Mouse (Mus musculus) hindbrain, embryonic 16.5 days (tissue): ENCODE data around the gene Mknk1. TPM values are rescaled to one million over a fixed set of nuclear protein-coding genes. Genes with fewer than 3 reads are reported as not detected.
A peak's percentile ranks its signal among the peaks of the same experiment; 100 is the strongest.

Source experiments
- ATAC-seq: fragments of 200-750 bp; cut with Nextera tagmentation; 2 replicates; pipeline ENCODE4 v1.8.0; 2017; ENCODE audit warnings: moderate TSS enrichment, moderate library complexity
- H3K27ac ChIP-seq: fragments of 300-500 bp; sonication (generic); 2 replicates; pipeline ENCODE4 v1.5.1; 2014; ENCODE audit warnings: low read depth, mild to moderate bottlenecking, control low read depth, low read length, moderate library complexity
- H3K27me3 ChIP-seq: fragments of 300-500 bp; sonication (generic); replicated peaks from 2 replicates; pipeline ENCODE4 v1.6.1; 2014; ENCODE audit warnings: low read length; ENCODE audit not compliant: control insufficient read depth, insufficient read depth
- H3K36me3 ChIP-seq: fragments of 300-500 bp; sonication (generic); 2 replicates; pipeline ENCODE4 v1.6.1; 2014; ENCODE audit warnings: mild to moderate bottlenecking, low read length, moderate library complexity, mixed read lengths; ENCODE audit not compliant: control insufficient read depth, insufficient read depth
- H3K4me1 ChIP-seq: fragments of 300-500 bp; sonication (generic); 2 replicates; pipeline ENCODE4 v1.6.1; 2014; ENCODE audit warnings: low read depth, low read length; ENCODE audit not compliant: control insufficient read depth, insufficient read depth
- H3K4me2 ChIP-seq: fragments of 300-500 bp; sonication (generic); 2 replicates; pipeline ENCODE4 v1.6.1; 2014; ENCODE audit warnings: mild to moderate bottlenecking, low read length, control low read depth, moderate library complexity
- H3K4me3 ChIP-seq: fragments of 300-500 bp; sonication (generic); 2 replicates; pipeline ENCODE4 v1.5.1; 2014; ENCODE audit warnings: mild to moderate bottlenecking, low read length, control low read depth, moderate library complexity
- H3K9ac ChIP-seq: fragments of 300-500 bp; sonication (generic); 2 replicates; pipeline ENCODE4 v1.6.1; 2014; ENCODE audit warnings: low read depth, mild to moderate bottlenecking, control low read depth, low read length, moderate library complexity
- H3K9me3 ChIP-seq: fragments of 300-500 bp; sonication (generic); 2 replicates; pipeline ENCODE4 v1.6.1; 2014; ENCODE audit warnings: mild to moderate bottlenecking, low read length, moderate library complexity; ENCODE audit not compliant: control insufficient read depth
- WGBS: fragments of 180-500 bp; shearing (Covaris S2); extraction: QIAGEN DNeasy Blood & Tissue Kit; methylation state at CpG from one replicate; pipeline ENCODE4 v1.1.7; 2014; 5-methylcytosine and 5-hydroxymethylcytosine counted together
- polyA plus RNA-seq: library from polyadenylated mRNA; unstranded; fragments of >200 nt; fragmentation: Nextera tagmentation; extraction: Ambion mirVana; gene quantifications from 2 replicates; pipeline ENCODE4 v1.2.1, GENCODE M21; 2015

Gene Mknk1
- polyA plus RNA-seq, 1 experiment from 2014 or later: 22.3 TPM

DNA sequence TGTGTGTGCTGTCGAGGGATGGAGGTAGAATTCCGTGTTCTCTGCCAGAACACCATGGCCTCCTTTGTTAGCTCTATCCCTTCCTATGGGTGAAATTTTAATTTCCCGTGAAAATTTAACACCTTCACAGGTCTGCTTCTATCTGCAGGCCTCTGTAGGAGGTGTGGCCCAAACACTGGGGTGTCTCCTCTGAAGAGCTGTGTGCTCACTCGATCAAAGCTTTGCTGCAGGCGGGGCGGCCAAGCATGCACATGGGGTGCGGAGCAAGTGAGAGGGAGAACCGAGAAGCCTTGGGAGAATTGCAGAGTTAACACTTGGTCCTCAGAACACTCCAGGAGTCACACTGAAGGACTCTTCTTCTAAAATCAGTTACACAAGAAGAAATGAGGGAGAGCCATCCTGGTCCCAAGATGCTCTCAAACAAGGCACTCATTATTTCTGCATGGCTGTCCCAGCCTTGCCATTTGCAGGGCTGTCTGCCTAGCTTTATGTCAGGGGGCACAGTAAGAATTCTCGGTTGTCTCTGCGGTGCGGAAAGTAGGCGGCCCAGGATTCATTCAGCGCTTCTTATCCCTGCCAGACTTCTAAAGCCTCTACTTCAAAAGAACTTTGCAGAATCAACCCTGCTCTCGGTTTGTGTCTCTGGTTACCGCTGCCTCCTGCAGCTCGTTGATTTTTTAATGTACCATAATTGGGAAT lies 30.7 kb downstream of the Mknk1 start:
- no peaks in the 10 kb centered on the region for H3K9me3 ChIP-seq
- H3K4me3 ChIP-seq: no peak overlapping the region
- H3K4me1 ChIP-seq: peaks cover 3% of the 10 kb centered on the region; the same call in 1 of the 2 replicates
- WGBS: 21% methylated on average over 16 of the region's 16 CpGs
- no peak overlapping the region for H3K27ac ChIP-seq
- H3K27me3 ChIP-seq: no peaks in the 10 kb centered on the region
- 0 out of 2 replicates have a peak, but pooled peaks have one; percentile 43 for ATAC-seq
- no peak overlapping the region for H3K4me2 ChIP-seq
- H3K9ac ChIP-seq: no peak overlapping the region
- 0 out of 2 replicates have a peak, but pooled peaks cover 3% of the 10 kb centered on the region for H3K36me3 ChIP-seq

GRCm38 (mm10) chr4:115873231-115873630 lies 34.2 kb downstream of the Mknk1 start:
- Histone ChIP-seq H3K9me3 (no peaks in the 10 kb centered on the region), H3K9ac (no peak overlapping the region), H3K4me2 (no peak overlapping the region), H3K27ac (no peak overlapping the region), H3K4me3 (no peak overlapping the region), H3K27me3 (no peaks in the 10 kb centered on the region), H3K36me3 (0 out of 2 replicates have a peak, but pooled peaks cover 3% of the 10 kb centered on the region), H3K4me1 (peaks cover 8% of the 10 kb centered on the region)
- whole genome bisulfite sequencing: 85% methylated on average over 3 of the region's 3 CpGs
- no peak for ATAC-seq

GRCm38 (mm10) chr4:115878216-115878678 lies 39.2 kb downstream of the Mknk1 start:
- Histone ChIP-seq H3K27ac (no peak overlapping the region), H3K4me3 (no peak overlapping the region), H3K9ac (0 out of 2 replicates have a peak overlapping the region, but pooled peaks have one; percentile 9), H3K27me3 (no peaks in the 10 kb centered on the region), H3K9me3 (no peaks in the 10 kb centered on the region), H3K36me3 (0 out of 2 replicates have a peak, but pooled peaks cover 3% of the 10 kb centered on the region), H3K4me1 (peaks cover 12% of the 10 kb centered on the region), H3K4me2 (no peak overlapping the region)
- WGBS: 1% methylated on average over 11 of the region's 11 CpGs
- ATAC-seq: peak; percentile 6; the same call in 1 of the 2 replicates

DNA sequence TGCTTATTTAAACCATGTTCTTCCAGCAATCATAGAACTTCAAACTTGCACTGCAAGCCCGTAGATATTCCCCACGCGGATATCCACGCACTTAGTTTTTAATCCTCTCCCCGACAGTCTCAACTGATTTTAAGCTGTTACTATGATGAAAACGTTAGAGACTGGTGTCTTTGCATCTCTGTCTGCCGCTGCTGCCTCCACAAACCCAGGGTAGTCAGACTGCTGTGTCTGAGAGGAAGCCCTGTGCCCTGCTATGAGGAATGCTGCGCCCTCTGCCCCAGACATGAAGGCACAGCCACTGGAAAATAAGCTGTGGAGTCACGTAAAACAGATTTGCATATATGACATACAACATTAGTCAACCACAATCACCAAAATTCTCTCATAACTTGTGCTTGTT lies 39.8 kb downstream of the Mknk1 start:
- no peak overlapping the region for H3K27ac ChIP-seq
- ATAC-seq: no peak
- H3K4me1 ChIP-seq: peaks cover 12% of the 10 kb centered on the region
- H3K9me3 ChIP-seq: no peaks in the 10 kb centered on the region
- no peak overlapping the region for H3K9ac ChIP-seq
- H3K27me3 ChIP-seq: no peaks in the 10 kb centered on the region
- no peak overlapping the region for H3K4me2 ChIP-seq
- no peak overlapping the region for H3K4me3 ChIP-seq
- WGBS: 32% methylated on average over 9 of the region's 9 CpGs
- no peaks in the 10 kb centered on the region for H3K36me3 ChIP-seq

DNA sequence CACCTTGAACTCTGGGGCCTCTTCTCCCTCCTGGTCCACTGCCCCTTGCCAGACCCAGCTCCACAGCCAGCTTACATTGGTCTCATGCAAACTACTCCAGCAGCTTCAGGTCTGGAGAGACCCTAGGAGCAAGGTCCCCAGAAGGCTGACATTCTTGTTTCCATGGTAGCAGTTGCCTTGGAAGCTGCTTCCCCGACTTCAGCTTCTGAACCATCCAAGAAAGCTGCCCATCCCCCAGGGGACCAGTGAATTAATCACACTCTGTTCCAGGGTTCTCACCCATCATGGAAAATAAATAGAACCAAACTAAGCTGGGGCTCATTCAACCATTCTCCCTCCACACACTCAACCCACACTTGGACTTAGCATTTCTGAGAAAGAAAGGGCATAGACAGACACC lies 42.2 kb downstream of the Mknk1 start:
- Histone ChIP-seq H3K4me1 (peaks cover 19% of the 10 kb centered on the region), H3K9ac (no peak overlapping the region), H3K9me3 (no peaks in the 10 kb centered on the region), H3K36me3 (no peaks in the 10 kb centered on the region), H3K27me3 (no peaks in the 10 kb centered on the region), H3K4me2 (no peak overlapping the region), H3K4me3 (no peak overlapping the region), H3K27ac (no peak overlapping the region)
- WGBS: 4% methylated on average over 1 of the region's 1 CpGs
- ATAC-seq: peak; percentile 59

GRCm38 (mm10) chr4:115882195-115882594 lies 43.2 kb downstream of the Mknk1 start:
- 63% methylated on average over 4 of the region's 4 CpGs for WGBS
- Histone ChIP-seq H3K9me3 (no peaks in the 10 kb centered on the region), H3K27me3 (no peaks in the 10 kb centered on the region), H3K27ac (no peak overlapping the region), H3K4me2 (no peak overlapping the region), H3K36me3 (no peaks in the 10 kb centered on the region), H3K9ac (no peak overlapping the region), H3K4me1 (peaks cover 19% of the 10 kb centered on the region), H3K4me3 (no peak overlapping the region)
- ATAC-seq: no peak

- ATAC-seq: no peak
- Histone ChIP-seq H3K4me1 (peaks cover 10% of the 10 kb centered on the region), H3K4me2 (no peak within 1 kb of the TSS), H3K4me3 (no peak within 1 kb of the TSS), H3K27ac (no peak within 1 kb of the TSS), H3K36me3 (no peaks in the 10 kb centered on the region), H3K27me3 (no peaks in the 10 kb centered on the region; the same call in 1 of the 2 replicates), H3K9me3 (no peaks in the 10 kb centered on the region), H3K9ac (no peak within 1 kb of the TSS)
- 70% methylated on average over 6 of the region's 6 CpGs for WGBS
Observed at GRCm38 (mm10) chr4:115884022-115884421, 45.0 kb downstream of the Mknk1 start, which contains the start of gene Kncn. Kncn (plus strand) TSS chr4:115884400.

- WGBS: 69% methylated on average over 3 of the region's 3 CpGs
Observed at GRCm38 (mm10) chr4:115885846-115886245, 46.8 kb downstream of the Mknk1 start.

GRCm38 (mm10) chr4:115886875-115887274 lies 47.9 kb downstream of the Mknk1 start:
- Histone ChIP-seq H3K27ac (no peak overlapping the region), H3K4me3 (no peak overlapping the region), H3K4me1 (peaks cover 11% of the 10 kb centered on the region; the same call in 1 of the 2 replicates), H3K27me3 (peaks cover 13% of the 10 kb centered on the region; the same call in 1 of the 2 replicates), H3K9ac (no peak overlapping the region), H3K4me2 (no peak overlapping the region), H3K36me3 (no peaks in the 10 kb centered on the region), H3K9me3 (no peaks in the 10 kb centered on the region)
- no peak for ATAC-seq
- WGBS: 46% methylated on average over 1 of the region's 1 CpGs

More at GRCm38 (mm10) chr4:115885846-115886245, 46.8 kb downstream of the Mknk1 start:
- H3K4me3 ChIP-seq: no peak overlapping the region
- H3K9me3 ChIP-seq: no peaks in the 10 kb centered on the region
- peak overlapping the region; percentile 29; the same call in 1 of the 2 replicates for H3K27ac ChIP-seq
- H3K36me3 ChIP-seq: no peaks in the 10 kb centered on the region
- peaks cover 5% of the 10 kb centered on the region; the same call in 1 of the 2 replicates for H3K27me3 ChIP-seq
- peaks cover 15% of the 10 kb centered on the region for H3K4me1 ChIP-seq
- no peak overlapping the region for H3K4me2 ChIP-seq
- peak; percentile 81 for ATAC-seq
- no peak overlapping the region for H3K9ac ChIP-seq
